Mouse (Mus musculus) cortical plate, adult 2 months (tissue): ENCODE data around the gene Nrsn2.
"Not testable (repeated sequence)": the region's sequence is repeated elsewhere in the genome, so short reads cannot be mapped to it uniquely, and the experiment has no call there.

ENCODE experiments used
- CTCF ChIP-seq: fragments of 200-500 bp; IDR thresholded peaks from 2 replicates; pipeline ENCODE4 v1.5.1; 2011; ENCODE audit warnings: mild to moderate bottlenecking, control low read depth, low read length; ENCODE audit not compliant: insufficient read depth; ENCODE audit errors: extremely low read depth
- POLR2A ChIP-seq: fragments of 200-500 bp; IDR thresholded peaks from 2 replicates; pipeline ENCODE4 v1.6.1; 2011; ENCODE audit warnings: mild to moderate bottlenecking, low read length, control low read depth; ENCODE audit not compliant: insufficient read depth; ENCODE audit errors: extremely low read depth

GRCm38 (mm10) chr2:152358977-152359376 lies 17.5 kb downstream of the Nrsn2 start:
- not testable (repeated sequence) for TF ChIP-seq POLR2A, CTCF
